Mouse (Mus musculus) CD8-positive naive resting alpha-beta T cell, adult 57 days (primary cell): ENCODE measurements around the gene Cabp2. TPM values are rescaled to one million over a fixed set of nuclear protein-coding genes. Genes with fewer than 3 reads are reported as not detected.

ENCODE experiments used
- total RNA-seq: library from RNA; stranded (reverse); gene quantifications from one replicate; pipeline ENCODE4 v1.2.4, GENCODE M21; 2023

The Cabp2 gene
- not detected for total RNA-seq

DNA sequence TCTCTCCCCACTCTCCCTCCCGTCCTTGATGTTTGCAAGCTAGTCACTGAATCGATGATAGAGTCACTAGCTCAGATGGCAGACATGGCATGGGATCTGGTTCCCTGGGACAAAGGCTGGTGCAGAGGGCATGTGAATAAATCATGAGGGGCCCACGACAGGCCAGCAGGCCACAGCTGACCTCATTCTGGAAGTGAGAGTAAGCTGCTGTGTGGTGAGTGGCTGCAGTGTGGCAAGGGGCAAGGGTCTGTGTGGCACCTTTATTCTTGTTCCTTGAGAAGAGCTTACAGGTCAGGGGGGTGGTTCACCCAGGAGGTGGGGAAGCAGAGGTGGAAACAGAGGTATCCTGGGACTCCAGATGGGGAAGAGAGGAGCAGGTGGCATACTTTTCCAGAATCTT, at the start of gene Cabp2:
Gene Cabp2, plus strand, starts transcription at position 185 of the 400 bp plus-strand sequence.

DNA sequence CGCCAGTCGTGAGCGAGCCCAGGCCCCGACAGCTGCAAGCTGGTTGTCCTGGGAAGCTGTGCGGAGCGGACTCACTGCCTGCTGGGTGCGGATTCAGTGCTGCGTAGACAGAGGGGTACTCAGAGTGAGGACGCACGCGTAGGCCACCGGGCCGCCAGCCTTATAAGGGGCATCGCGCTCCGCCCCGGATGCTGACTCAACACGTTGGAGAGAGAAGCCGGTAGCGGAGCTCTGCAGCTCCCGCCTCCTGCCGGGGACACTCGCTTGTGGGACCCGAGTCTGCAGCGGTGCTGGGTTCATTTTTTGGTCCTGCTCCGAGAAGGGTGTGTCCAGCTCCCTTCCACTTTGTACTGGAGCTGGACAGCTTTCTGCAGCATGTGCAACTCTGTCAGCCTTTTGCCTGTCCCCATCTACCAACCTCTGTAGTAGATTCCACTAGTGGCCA, 43.6 kb upstream of the Cabp2 start, which contains the start of gene Gstp1:
Gene Gstp1, minus strand, starts transcription at position 198 of the 445 bp plus-strand sequence.

DNA sequence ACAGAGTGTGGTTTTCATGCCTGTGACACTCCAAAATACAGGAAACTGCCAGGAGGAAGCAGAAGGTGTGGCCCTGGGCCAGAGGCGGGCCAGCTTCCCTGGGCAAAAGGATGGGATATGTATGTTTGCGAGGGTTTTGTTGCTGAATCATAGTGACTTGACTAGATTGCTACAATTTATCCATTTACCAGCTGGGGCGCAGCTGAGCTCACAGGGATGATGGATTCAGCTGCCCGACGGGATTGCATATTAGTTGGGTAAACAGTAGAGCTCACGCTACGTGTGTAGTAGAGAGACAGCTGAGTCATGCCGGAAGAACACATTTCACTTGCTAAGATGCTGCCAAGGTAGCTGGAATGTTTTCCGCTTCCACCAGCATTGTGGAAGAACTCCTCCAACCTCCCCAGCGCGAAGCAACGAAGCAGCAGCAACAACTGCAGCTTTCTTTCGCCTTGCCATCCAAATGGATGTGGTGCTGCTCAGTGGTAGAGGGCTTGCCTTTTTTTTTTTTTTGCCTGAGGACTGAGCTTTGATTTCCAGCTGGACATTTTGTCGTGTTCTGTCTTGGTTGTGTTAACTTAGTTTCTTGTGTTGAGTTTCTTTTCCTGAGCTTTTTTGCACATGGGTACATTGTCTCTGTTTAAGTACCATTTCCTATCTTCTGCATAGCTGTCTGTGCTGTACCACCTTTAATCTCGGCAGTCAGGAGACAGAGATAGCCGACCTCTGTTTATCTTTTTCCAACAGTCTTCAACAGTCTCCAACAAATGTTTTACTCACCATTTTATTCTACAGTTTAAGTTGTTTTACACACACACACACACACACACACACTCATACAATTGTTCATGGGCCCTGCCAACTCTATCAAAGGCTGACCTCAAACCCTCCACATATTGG, 35.2 kb upstream of the Cabp2 start, which contains the start of gene Gstp2:
Gene Gstp2, minus strand, starts transcription at position 58 of the 900 bp plus-strand sequence.

GRCm38 (mm10) chr19:4059069-4059740, 22.2 kb upstream of the Cabp2 start, which contains the start of gene Gstp3:
Gstp3 (minus strand) TSS chr19:4059569.

DNA sequence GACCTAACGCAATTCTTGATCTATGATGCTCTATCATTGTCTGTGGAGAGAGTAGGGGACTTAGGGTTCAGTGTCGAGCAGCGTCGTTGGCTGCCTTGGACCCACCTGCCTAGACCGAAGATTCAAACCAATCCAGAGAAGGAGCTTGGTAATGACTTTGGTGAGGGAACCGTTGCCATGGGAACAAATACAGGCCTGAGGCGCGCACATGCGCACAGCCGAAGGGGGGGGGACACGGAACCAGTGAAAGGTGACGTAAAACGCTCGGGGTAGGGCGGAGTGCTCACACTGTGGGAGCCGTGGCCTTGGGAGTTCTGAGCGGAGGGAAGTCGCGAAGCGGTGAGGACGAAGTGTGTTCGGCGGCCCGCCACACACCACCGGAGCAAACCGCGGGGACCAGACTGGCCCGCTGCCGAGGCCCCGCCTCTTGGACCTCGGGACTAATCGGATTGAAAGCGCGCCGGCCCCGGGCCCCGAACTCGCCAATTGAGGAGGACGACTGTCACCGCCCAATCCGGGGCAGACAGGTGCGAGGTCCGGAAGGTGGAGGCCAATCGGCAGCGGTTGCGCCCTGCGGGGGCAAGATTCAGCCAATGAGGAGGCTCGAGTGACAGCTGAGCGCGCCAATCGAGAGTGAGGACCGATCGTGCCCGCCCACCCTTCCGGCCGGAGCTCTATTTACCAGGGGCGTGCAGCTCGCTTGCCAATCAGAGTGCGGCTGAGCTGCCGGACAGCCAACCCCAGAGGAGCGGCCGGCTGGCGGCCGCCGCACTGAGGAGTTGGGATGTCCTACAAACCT, 15.5 kb downstream of the Cabp2 start, which contains the start of gene Cdk2ap2:
Gene Cdk2ap2, plus strand, starts transcription at position 541 of the 799 bp plus-strand sequence.

DNA sequence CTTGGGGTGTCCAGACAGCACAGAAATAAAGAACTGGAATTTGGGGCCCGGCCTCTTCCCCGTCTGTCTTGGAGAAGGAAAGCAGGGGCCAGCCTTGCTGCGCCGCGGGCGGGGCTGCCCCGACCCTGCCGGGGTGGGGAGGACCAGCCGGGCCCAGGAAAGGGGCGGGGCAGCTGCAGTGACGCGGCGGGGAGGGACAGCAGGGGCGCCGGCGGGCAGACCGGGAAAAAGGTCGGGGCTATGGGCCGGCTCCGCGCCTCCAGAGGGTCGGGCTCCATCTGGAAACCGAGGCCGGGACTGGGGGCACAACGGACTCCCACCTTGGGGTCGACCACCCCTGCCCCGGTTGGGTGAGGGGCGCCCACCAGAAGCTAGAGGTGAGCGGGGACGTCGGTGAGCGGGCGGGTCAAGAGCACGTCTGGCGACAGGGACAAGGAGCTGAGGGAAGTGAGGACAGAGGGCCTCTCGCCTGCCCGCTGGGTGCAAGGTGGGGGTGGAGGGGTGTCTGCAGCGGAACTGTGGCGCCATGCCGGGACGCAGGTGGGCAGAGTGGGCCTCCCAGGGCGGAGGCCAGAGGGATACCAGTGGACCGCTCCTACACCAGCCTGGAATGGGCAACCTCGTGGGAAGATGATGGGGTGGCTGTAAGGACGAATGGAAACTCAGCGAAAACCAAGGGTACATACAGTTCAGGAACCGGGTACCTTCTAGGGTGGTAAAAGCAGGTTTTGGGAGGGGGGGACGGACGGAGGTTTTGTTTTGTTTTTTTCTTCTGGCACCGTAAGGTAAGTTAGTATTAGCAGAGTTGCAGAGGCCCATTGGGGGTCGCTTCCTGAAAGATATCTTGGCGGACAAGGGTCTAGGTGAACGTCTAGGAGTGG, 18.7 kb downstream of the Cabp2 start, which contains the start of gene Pitpnm1:
Gene Pitpnm1, plus strand, starts transcription at position 162 of the 881 bp plus-strand sequence.

GRCm38 (mm10) chr19:4125741-4126696, 44.6 kb downstream of the Cabp2 start, which contains the start of gene Aip:
Aip (minus strand) TSS chr19:4125858.

Other genes with a start within 250 kb of the Cabp2 start
- 58.8 TPM for gene Chka, start 229.8 kb upstream of the Cabp2 start, total RNA-seq
- gene Tcirg1, start 174.4 kb upstream of the Cabp2 start, total RNA-seq = 83.4 TPM
- gene Ndufs8, start 168.8 kb upstream of the Cabp2 start, total RNA-seq = 52.9 TPM
- gene Aldh3b1, start 151.8 kb upstream of the Cabp2 start, total RNA-seq = 1.6 TPM
- gene Unc93b1, start 146.4 kb upstream of the Cabp2 start, total RNA-seq = 43.8 TPM
- gene Aldh3b3, start 122.9 kb upstream of the Cabp2 start, total RNA-seq = not detected
- gene Aldh3b2, start 109.2 kb upstream of the Cabp2 start, total RNA-seq = not detected
- gene Acy3, start 95.0 kb upstream of the Cabp2 start, total RNA-seq = not detected
- not detected for gene Tbx10, start 88.8 kb upstream of the Cabp2 start, total RNA-seq
- 8.7 TPM for gene Nudt8, start 81.0 kb upstream of the Cabp2 start, total RNA-seq
- gene Gm49405, start 81.0 kb upstream of the Cabp2 start, total RNA-seq = 2.3 TPM
- gene Doc2g, start 78.3 kb upstream of the Cabp2 start, total RNA-seq = 5.1 TPM
- gene Ndufv1, start 68.8 kb upstream of the Cabp2 start, total RNA-seq = 109 TPM
- gene Gstp1, start 43.6 kb upstream of the Cabp2 start, total RNA-seq = 191 TPM
- gene Gstp2, start 35.6 kb upstream of the Cabp2 start, total RNA-seq = 32.5 TPM
- 26.6 TPM for gene Gstp3, start 22.0 kb upstream of the Cabp2 start, total RNA-seq
- 161 TPM for gene Cdk2ap2, start 15.6 kb downstream of the Cabp2 start, total RNA-seq
- 317 TPM for gene Pitpnm1, start 18.4 kb downstream of the Cabp2 start, total RNA-seq
- 134 TPM for gene Aip, start 44.3 kb downstream of the Cabp2 start, total RNA-seq
- gene Gpr152, start 58.2 kb downstream of the Cabp2 start, total RNA-seq = 0.58 TPM
- 0.37 TPM for gene Cabp4, start 62.5 kb downstream of the Cabp2 start, total RNA-seq
- gene Coro1b, start 67.0 kb downstream of the Cabp2 start, total RNA-seq = 125 TPM
- 302 TPM for gene Ptprcap, start 72.0 kb downstream of the Cabp2 start, total RNA-seq
- gene Rps6kb2, start 81.8 kb downstream of the Cabp2 start, total RNA-seq = 35.9 TPM
- gene Carns1, start 93.9 kb downstream of the Cabp2 start, total RNA-seq = 63.4 TPM
- 309 TPM for gene Tbc1d10c, start 109.7 kb downstream of the Cabp2 start, total RNA-seq
- 343 TPM for gene Ppp1ca, start 110.5 kb downstream of the Cabp2 start, total RNA-seq
- 44.6 TPM for gene Rad9a, start 120.1 kb downstream of the Cabp2 start, total RNA-seq
- 197 TPM for gene Clcf1, start 132.7 kb downstream of the Cabp2 start, total RNA-seq
- not detected for gene AC109138.7, start 132.8 kb downstream of the Cabp2 start, total RNA-seq
- 55.7 TPM for gene Pold4, start 150.3 kb downstream of the Cabp2 start, total RNA-seq
- 13.6 TPM for gene Ssh3, start 187.6 kb downstream of the Cabp2 start, total RNA-seq
- 17.4 TPM for gene Ankrd13d, start 201.6 kb downstream of the Cabp2 start, total RNA-seq
- 359 TPM for gene Grk2, start 224.6 kb downstream of the Cabp2 start, total RNA-seq